ENCODE assay signal across 22 mouse cellular contexts in genomic region chr6:144515905-144516304, GRCm38 (mm10).
"Had no signal": no experiment of that assay in that cellular context is flagged by ENCODE, and none has a peak within 500 bp of the region (broad histone marks: within the 10 kb centered on the region; RNA-seq: fewer than 3 reads in every experiment).

No protein-coding gene starts in this region.

- DNase-seq: heart, postnatal 10 days; heart, postnatal 14 days; heart, postnatal 36 days; heart, postnatal 4 days; kidney, adult 11 months; kidney, adult 18-20 months; kidney, adult 2 months; kidney, adult 8-10 months; kidney, adult 9 months; kidney, postnatal 10 days; kidney, postnatal 14 days; kidney, postnatal 25 days; kidney, postnatal 36 days; kidney, postnatal 4 days; layer of hippocampus, adult 9-11 months; layer of hippocampus, postnatal 36 days had no signal

- ATAC-seq: hindbrain, embryonic 16.5 days; hindbrain, postnatal 0 days; inflammation-experienced regulatory T-cells, adult 6 months; intestine, embryonic 15.5 days; intestine, embryonic 16.5 days; intestine, postnatal 0 days had no signal
